Mouse (Mus musculus) leukemia stem cell, adult 10-12 weeks (primary cell): ENCODE results near the gene Olfr979. TPM values are rescaled to one million over a fixed set of nuclear protein-coding genes. Genes with fewer than 3 reads are reported as not detected.

Source experiments
- polyA plus RNA-seq: library from polyadenylated mRNA; stranded (reverse); fragments of >175 nt; gene quantifications from 2 replicates; pipeline ENCODE4 v1.2.3, GENCODE M21; 2012; ENCODE audit warnings: low replicate concordance

Olfr979 gene
- polyA plus RNA-seq, result 0.05 TPM in 1 of 2 replicates, not detected in the other

GRCm38 (mm10) chr9:40003365-40003764 is at the start of gene Olfr979:
Gene Olfr979, minus strand, starts transcription at chr9:40003465.

GRCm38 (mm10) chr9:40021164-40021563 is 17.9 kb upstream of the Olfr979 start, which contains the start of gene Olfr981:
Gene Olfr981, plus strand, starts transcription at chr9:40021464.

GRCm38 (mm10) chr9:40009482-40009881 is 6.2 kb upstream of the Olfr979 start, which contains the start of gene Olfr980:
Gene Olfr980, minus strand, starts transcription at chr9:40009582.

GRCm38 (mm10) chr9:39991813-39992212 is 11.5 kb downstream of the Olfr979 start, which contains the start of gene Olfr978:
Gene Olfr978, plus strand, starts transcription at chr9:39992113.

GRCm38 (mm10) chr9:39961033-39961432 is 42.2 kb downstream of the Olfr979 start, which contains the start of gene Olfr976:
Gene Olfr976, minus strand, starts transcription at chr9:39961133.

GRCm38 (mm10) chr9:39951946-39952345 is 51.3 kb downstream of the Olfr979 start, which contains the start of gene Olfr975:
Gene Olfr975, minus strand, starts transcription at chr9:39952046.

Other genes with a start within 250 kb of the Olfr979 start
- gene Olfr968, start 220.2 kb downstream of the Olfr979 start, polyA plus RNA-seq, result not detected in 2 replicates
- gene Olfr969, start 212.5 kb downstream of the Olfr979 start, polyA plus RNA-seq, result not detected in 2 replicates
- gene Olfr970, start 194.6 kb downstream of the Olfr979 start, polyA plus RNA-seq, result not detected in 2 replicates
- not detected in 2 replicates for gene Olfr971, start 166.6 kb downstream of the Olfr979 start, polyA plus RNA-seq
- not detected in 2 replicates for gene Olfr972, start 137.0 kb downstream of the Olfr979 start, polyA plus RNA-seq
- not detected in 2 replicates for gene Olfr229, start 96.1 kb downstream of the Olfr979 start, polyA plus RNA-seq
- not detected in 2 replicates for gene Olfr974, start 66.0 kb downstream of the Olfr979 start, polyA plus RNA-seq
- gene Olfr975, start 51.4 kb downstream of the Olfr979 start, polyA plus RNA-seq, result not detected in 2 replicates
- not detected in 2 replicates for gene Olfr976, start 42.3 kb downstream of the Olfr979 start, polyA plus RNA-seq
- not detected in 2 replicates for gene Olfr978, start 11.4 kb downstream of the Olfr979 start, polyA plus RNA-seq
- not detected in 2 replicates for gene Olfr980, start 6.1 kb upstream of the Olfr979 start, polyA plus RNA-seq
- gene Olfr981, start 18.0 kb upstream of the Olfr979 start, polyA plus RNA-seq, result not detected in 2 replicates
- not detected in 2 replicates for gene Olfr982, start 70.4 kb upstream of the Olfr979 start, polyA plus RNA-seq
- not detected in 2 replicates for gene Olfr983, start 90.1 kb upstream of the Olfr979 start, polyA plus RNA-seq
- gene Olfr984, start 110.7 kb upstream of the Olfr979 start, polyA plus RNA-seq, result not detected in 2 replicates
- gene Olfr985, start 126.7 kb upstream of the Olfr979 start, polyA plus RNA-seq, result not detected in 2 replicates
- gene Tmem225, start 144.7 kb upstream of the Olfr979 start, polyA plus RNA-seq, result not detected in 2 replicates
- not detected in 2 replicates for gene Olfr986, start 177.5 kb upstream of the Olfr979 start, polyA plus RNA-seq
- 0.20 and 0.39 TPM in 2 replicates for gene Zfp202, start 188.9 kb upstream of the Olfr979 start, polyA plus RNA-seq